Comparison of ENCODE assay signal across 28 mouse cellular contexts in the genomic region with DNA sequence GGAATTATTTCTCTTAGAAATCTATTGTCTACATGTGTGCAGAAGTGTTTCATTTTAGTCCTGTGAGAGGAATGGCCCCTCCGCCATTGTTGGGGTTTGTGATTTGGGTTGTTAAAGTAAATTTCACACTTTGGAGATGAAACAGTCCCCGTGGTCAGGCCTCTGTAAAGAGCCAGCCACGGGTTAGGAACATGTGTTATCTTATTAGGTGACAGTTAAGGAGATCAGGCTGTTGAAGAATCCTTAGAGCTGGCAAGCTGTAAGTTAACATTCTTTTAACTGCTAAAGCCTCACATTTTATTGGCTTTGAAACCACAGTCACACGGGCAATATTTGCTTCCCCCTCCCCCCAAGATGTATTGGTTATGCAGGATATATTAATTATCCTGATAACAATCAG.
"Had no signal": no experiment of that assay in that cellular context is flagged by ENCODE, and none has a peak within 500 bp of the region (broad histone marks: within the 10 kb centered on the region; RNA-seq: fewer than 3 reads in every experiment).

No protein-coding gene starts in this region.

- H3K9ac ChIP-seq: embryonic facial prominence, embryonic 12.5 days; embryonic facial prominence, embryonic 13.5 days; embryonic facial prominence, embryonic 15.5 days; forebrain, embryonic 12.5 days; forebrain, embryonic 13.5 days; forebrain, embryonic 15.5 days; forebrain, postnatal 0 days had no signal

- H3K36me3 ChIP-seq: embryonic facial prominence, embryonic 10.5 days; embryonic facial prominence, embryonic 12.5 days; embryonic facial prominence, embryonic 13.5 days; embryonic facial prominence, embryonic 15.5 days; forebrain, embryonic 12.5 days; forebrain, embryonic 15.5 days had no signal

- H3K9me3 ChIP-seq: embryonic facial prominence, embryonic 10.5 days; embryonic facial prominence, embryonic 12.5 days; embryonic facial prominence, embryonic 13.5 days; embryonic facial prominence, embryonic 15.5 days; forebrain, embryonic 10.5 days; forebrain, embryonic 12.5 days; forebrain, embryonic 13.5 days; forebrain, embryonic 15.5 days had no signal

- H3K27ac ChIP-seq: embryonic facial prominence, embryonic 10.5 days; embryonic facial prominence, embryonic 12.5 days; embryonic facial prominence, embryonic 13.5 days; embryonic facial prominence, embryonic 15.5 days; forebrain, embryonic 10.5 days; forebrain, embryonic 12.5 days; forebrain, embryonic 13.5 days; forebrain, embryonic 15.5 days had no signal

- ATAC-seq: forebrain, embryonic 13.5 days; forebrain, embryonic 14.5 days; forebrain, embryonic 15.5 days; forebrain, embryonic 16.5 days; forebrain, postnatal 0 days had no signal

- H3K4me2 ChIP-seq: embryonic facial prominence, embryonic 12.5 days; embryonic facial prominence, embryonic 13.5 days; embryonic facial prominence, embryonic 15.5 days; forebrain, embryonic 12.5 days; forebrain, embryonic 13.5 days; forebrain, embryonic 15.5 days had no signal

- DNase-seq: cerebellum, adult 18-20 months; cerebellum, adult 2 months; cerebellum, adult 8-10 months; cerebellum, adult 9-10 months; cerebellum, adult 9-11 months; cerebellum, postnatal 10 days; cerebellum, postnatal 14 days; cerebellum, postnatal 25 days; cerebellum, postnatal 36 days; embryo, embryonic 11 days; forebrain, postnatal 0 days; gastrocnemius, adult 2 months; gastrocnemius, postnatal 10 days; gastrocnemius, postnatal 14 days; gastrocnemius, postnatal 25 days; gastrocnemius, postnatal 36 days; heart, adult 11 months had no signal

- H3K27me3 ChIP-seq: embryonic facial prominence, embryonic 12.5 days; embryonic facial prominence, embryonic 13.5 days; embryonic facial prominence, embryonic 15.5 days; forebrain, embryonic 12.5 days; forebrain, embryonic 13.5 days; forebrain, embryonic 15.5 days had no signal

- H3K4me3 ChIP-seq: embryonic facial prominence, embryonic 10.5 days; embryonic facial prominence, embryonic 12.5 days; embryonic facial prominence, embryonic 13.5 days; embryonic facial prominence, embryonic 15.5 days; erythroblast, embryonic 14.5 days; forebrain, embryonic 10.5 days; forebrain, embryonic 12.5 days; forebrain, embryonic 13.5 days; forebrain, embryonic 15.5 days; gastrocnemius, adult 2 months had no signal
